Mouse (Mus musculus) myocyte (in vitro differentiated cells): ENCODE data around the gene Serpinb6c.

ENCODE experiments used
- MAX ChIP-seq: IDR thresholded peaks from one replicate; pipeline ENCODE4 v1.6.1; 2011; ENCODE audit warnings: low read depth, mild to moderate bottlenecking, control low read depth
- POLR2A ChIP-seq: IDR thresholded peaks from one replicate; pipeline ENCODE4 v1.6.1; 2011; ENCODE audit warnings: low read depth, mild to moderate bottlenecking, control low read depth, moderate library complexity; ENCODE audit not compliant: insufficient read length
- POLR2AphosphoS2 ChIP-seq: IDR thresholded peaks from one replicate; pipeline ENCODE4 v1.6.1; 2011; ENCODE audit warnings: low read depth, control low read depth; ENCODE audit not compliant: insufficient read length

GRCm38 (mm10) chr13:33894207-33894606 lies 11.3 kb downstream of the Serpinb6c start:
- TF ChIP-seq MAX (no peak), POLR2A (no peak), POLR2AphosphoS2 (no peak)
